Mouse (Mus musculus): ENCODE data around the gene Mrvi1. TPM values are rescaled to one million over a fixed set of nuclear protein-coding genes. Genes with fewer than 3 reads are reported as not detected.

Mrvi1 gene
- polyA plus RNA-seq, 1 experiment from 2014 or later, result 0.61 TPM

GRCm38 (mm10) chr7:110876965-110877364, 105.3 kb downstream of the Mrvi1 start:
- Histone ChIP-seq H3K4me2 (no peak overlapping the region), H3K27ac (no peak overlapping the region), H3K36me3 (no peaks in the 10 kb centered on the region), H3K9me3 (no peaks in the 10 kb centered on the region), H3K27me3 (no peaks in the 10 kb centered on the region), H3K9ac (replicated peaks) (no peak overlapping the region), H3K4me3 (replicated peaks) (no peak overlapping the region), H3K4me1 (replicated peaks) (peaks cover 5% of the 10 kb centered on the region; the same call in 1 of the 2 replicates)
- WGBS, result 78% methylated on average over 4 of the region's 4 CpGs
- no peak for ATAC-seq (ENCODE audit: insufficient number of reproducible peaks, insufficient read depth, low FRiP score, low TSS enrichment, low read depth)

GRCm38 (mm10) chr7:110868807-110869206, 113.5 kb downstream of the Mrvi1 start:
- H3K27ac ChIP-seq, result no peak overlapping the region
- H3K4me1 ChIP-seq (replicated peaks), result peaks cover 10% of the 10 kb centered on the region; the same call in 1 of the 2 replicates
- no peaks in the 10 kb centered on the region; the same call in 1 of the 2 replicates for H3K27me3 ChIP-seq
- H3K9ac ChIP-seq (replicated peaks), result no peak overlapping the region
- WGBS, result 68% methylated on average over 5 of the region's 5 CpGs
- no peaks in the 10 kb centered on the region for H3K36me3 ChIP-seq
- ATAC-seq (ENCODE audit: insufficient number of reproducible peaks, insufficient read depth, low FRiP score, low TSS enrichment, low read depth), result no peak
- H3K4me2 ChIP-seq, result no peak overlapping the region
- no peak overlapping the region for H3K4me3 ChIP-seq (replicated peaks)
- H3K9me3 ChIP-seq, result no peaks in the 10 kb centered on the region

- 85% methylated on average over 6 of the region's 6 CpGs for whole genome bisulfite sequencing
- ATAC-seq (ENCODE audit: insufficient number of reproducible peaks, insufficient read depth, low FRiP score, low TSS enrichment, low read depth), result no peak
Measured at GRCm38 (mm10) chr7:110867116-110867515, 115.1 kb downstream of the Mrvi1 start.

GRCm38 (mm10) chr7:110866021-110866420, 116.2 kb downstream of the Mrvi1 start:
- 90% methylated on average over 3 of the region's 3 CpGs for WGBS
- ATAC-seq (ENCODE audit: insufficient number of reproducible peaks, insufficient read depth, low FRiP score, low TSS enrichment, low read depth), result no peak
- H3K9me3 ChIP-seq, result no peaks in the 10 kb centered on the region
- no peak overlapping the region for H3K27ac ChIP-seq
- H3K9ac ChIP-seq (replicated peaks), result no peak overlapping the region
- H3K4me3 ChIP-seq (replicated peaks), result no peak overlapping the region
- H3K27me3 ChIP-seq, result no peaks in the 10 kb centered on the region; the same call in 1 of the 2 replicates
- no peaks in the 10 kb centered on the region for H3K36me3 ChIP-seq
- 0 out of 2 replicates have a peak, but pooled peaks cover 4% of the 10 kb centered on the region for H3K4me1 ChIP-seq (replicated peaks)
- no peak overlapping the region for H3K4me2 ChIP-seq

More at GRCm38 (mm10) chr7:110867116-110867515, 115.1 kb downstream of the Mrvi1 start:
- H3K4me2 ChIP-seq, result no peak overlapping the region
- H3K36me3 ChIP-seq, result no peaks in the 10 kb centered on the region
- H3K27ac ChIP-seq, result no peak overlapping the region
- no peaks in the 10 kb centered on the region; the same call in 1 of the 2 replicates for H3K27me3 ChIP-seq
- no peaks in the 10 kb centered on the region for H3K9me3 ChIP-seq
- 0 out of 2 replicates have a peak, but pooled peaks cover 5% of the 10 kb centered on the region for H3K4me1 ChIP-seq (replicated peaks)
- H3K9ac ChIP-seq (replicated peaks), result no peak overlapping the region
- no peak overlapping the region for H3K4me3 ChIP-seq (replicated peaks)

- ATAC-seq (ENCODE audit: insufficient number of reproducible peaks, insufficient read depth, low FRiP score, low TSS enrichment, low read depth), result no peak
- Histone ChIP-seq H3K36me3 (no peaks in the 10 kb centered on the region), H3K27me3 (no peaks in the 10 kb centered on the region; the same call in 1 of the 2 replicates), H3K9me3 (no peaks in the 10 kb centered on the region), H3K4me3 (replicated peaks) (no peak overlapping the region), H3K4me1 (replicated peaks) (0 out of 2 replicates have a peak, but pooled peaks cover 4% of the 10 kb centered on the region), H3K9ac (replicated peaks) (no peak overlapping the region), H3K27ac (no peak overlapping the region), H3K4me2 (no peak overlapping the region)
- WGBS, result 80% methylated on average over 6 of the region's 6 CpGs
Measured at GRCm38 (mm10) chr7:110865570-110865969, 116.7 kb downstream of the Mrvi1 start.

- Histone ChIP-seq H3K4me1 (replicated peaks) (0 out of 2 replicates have a peak, but pooled peaks cover 7% of the 10 kb centered on the region), H3K4me3 (replicated peaks) (no peak overlapping the region), H3K36me3 (no peaks in the 10 kb centered on the region), H3K27me3 (no peaks in the 10 kb centered on the region; the same call in 1 of the 2 replicates), H3K27ac (no peak overlapping the region), H3K4me2 (no peak overlapping the region), H3K9me3 (no peaks in the 10 kb centered on the region), H3K9ac (replicated peaks) (no peak overlapping the region)
- WGBS, result 38% methylated on average over 10 of the region's 10 CpGs
- ATAC-seq (ENCODE audit: insufficient number of reproducible peaks, insufficient read depth, low FRiP score, low TSS enrichment, low read depth), result peak; percentile 80; the same call in 1 of the 2 replicates
Measured at GRCm38 (mm10) chr7:110865038-110865437, 117.2 kb downstream of the Mrvi1 start.

- Histone ChIP-seq H3K4me2 (no peak within 1 kb of the TSS), H3K9me3 (no peaks in the 10 kb centered on the region), H3K27me3 (no peaks in the 10 kb centered on the region), H3K4me3 (replicated peaks) (no peak within 1 kb of the TSS), H3K36me3 (no peaks in the 10 kb centered on the region), H3K9ac (replicated peaks) (no peak within 1 kb of the TSS), H3K4me1 (replicated peaks) (0 out of 2 replicates have a peak, but pooled peaks cover 7% of the 10 kb centered on the region), H3K27ac (no peak within 1 kb of the TSS)
- WGBS, result 80% methylated on average over 12 of the region's 12 CpGs
- ATAC-seq (ENCODE audit: insufficient number of reproducible peaks, insufficient read depth, low FRiP score, low TSS enrichment, low read depth), result no peak
Measured at GRCm38 (mm10) chr7:110862751-110863289, 119.4 kb downstream of the Mrvi1 start, which contains the start of gene Lyve1. Gene Lyve1, minus strand, starts transcription at chr7:110863239.

- no peak for ATAC-seq (ENCODE audit: insufficient number of reproducible peaks, insufficient read depth, low FRiP score, low TSS enrichment, low read depth)
- no peak overlapping the region for H3K4me3 ChIP-seq (replicated peaks)
- H3K9ac ChIP-seq (replicated peaks), result no peak overlapping the region
- H3K4me1 ChIP-seq (replicated peaks), result 0 out of 2 replicates have a peak, but pooled peaks cover 6% of the 10 kb centered on the region
- no peaks in the 10 kb centered on the region for H3K27me3 ChIP-seq
- H3K9me3 ChIP-seq, result no peaks in the 10 kb centered on the region
- 56% methylated on average over 5 of the region's 5 CpGs for WGBS
- H3K27ac ChIP-seq, result no peak overlapping the region
- no peaks in the 10 kb centered on the region for H3K36me3 ChIP-seq
- H3K4me2 ChIP-seq, result no peak overlapping the region
Measured at GRCm38 (mm10) chr7:110860129-110860528, 122.1 kb downstream of the Mrvi1 start.

GRCm38 (mm10) chr7:110855604-110856003, 126.7 kb downstream of the Mrvi1 start:
- 0 out of 2 replicates have a peak, but pooled peaks cover 5% of the 10 kb centered on the region for H3K4me1 ChIP-seq (replicated peaks)
- H3K4me2 ChIP-seq, result no peak overlapping the region
- no peak for ATAC-seq (ENCODE audit: insufficient number of reproducible peaks, insufficient read depth, low FRiP score, low TSS enrichment, low read depth)
- H3K4me3 ChIP-seq (replicated peaks), result no peak overlapping the region
- H3K27me3 ChIP-seq, result no peaks in the 10 kb centered on the region
- H3K27ac ChIP-seq, result no peak overlapping the region
- 67% methylated on average over 1 of the region's 1 CpGs for WGBS
- H3K9ac ChIP-seq (replicated peaks), result no peak overlapping the region
- H3K9me3 ChIP-seq, result no peaks in the 10 kb centered on the region
- H3K36me3 ChIP-seq, result no peaks in the 10 kb centered on the region

GRCm38 (mm10) chr7:110854927-110855546, 127.2 kb downstream of the Mrvi1 start:
- no peaks in the 10 kb centered on the region for H3K36me3 ChIP-seq
- H3K27me3 ChIP-seq, result no peaks in the 10 kb centered on the region
- ATAC-seq (ENCODE audit: insufficient number of reproducible peaks, insufficient read depth, low FRiP score, low TSS enrichment, low read depth), result no peak
- H3K9me3 ChIP-seq, result no peaks in the 10 kb centered on the region
- H3K4me1 ChIP-seq (replicated peaks), result 0 out of 2 replicates have a peak, but pooled peaks cover 3% of the 10 kb centered on the region
- no peak overlapping the region for H3K4me2 ChIP-seq
- WGBS, result 81% methylated on average over 8 of the region's 8 CpGs
- no peak overlapping the region for H3K4me3 ChIP-seq (replicated peaks)
- no peak overlapping the region for H3K9ac ChIP-seq (replicated peaks)
- no peak overlapping the region for H3K27ac ChIP-seq

GRCm38 (mm10) chr7:110854519-110854918, 127.7 kb downstream of the Mrvi1 start:
- Histone ChIP-seq H3K36me3 (no peaks in the 10 kb centered on the region), H3K27ac (no peak overlapping the region), H3K27me3 (no peaks in the 10 kb centered on the region), H3K4me1 (replicated peaks) (0 out of 2 replicates have a peak, but pooled peaks cover 3% of the 10 kb centered on the region), H3K9me3 (no peaks in the 10 kb centered on the region), H3K4me2 (no peak overlapping the region), H3K9ac (replicated peaks) (no peak overlapping the region), H3K4me3 (replicated peaks) (no peak overlapping the region)
- ATAC-seq (ENCODE audit: insufficient number of reproducible peaks, insufficient read depth, low FRiP score, low TSS enrichment, low read depth), result no peak
- WGBS, result 66% methylated on average over 3 of the region's 3 CpGs
